Mouse (Mus musculus) ES-Bruce4 (cell line): ENCODE results near the gene Tmem72. TPM values are rescaled to one million over a fixed set of nuclear protein-coding genes. Genes with fewer than 3 reads are reported as not detected.
A peak's percentile ranks its signal among the peaks of the same experiment; 100 is the strongest.

Experiments used
- H3K27ac ChIP-seq: 2 replicates; pipeline ENCODE4 v1.5.1; 2012; ENCODE audit warnings: low read length, inconsistent platforms; ENCODE audit not compliant: insufficient read depth
- H3K27me3 ChIP-seq: 2 replicates; pipeline ENCODE4 v1.6.1; 2012; ENCODE audit warnings: mild to moderate bottlenecking, low read length, inconsistent platforms; ENCODE audit not compliant: control insufficient read depth, poor library complexity, insufficient read depth, severe bottlenecking
- H3K36me3 ChIP-seq: 2 replicates; pipeline ENCODE4 v1.6.1; 2012; ENCODE audit warnings: inconsistent platforms, mild to moderate bottlenecking, low read length, moderate library complexity; ENCODE audit not compliant: control insufficient read depth, poor library complexity, insufficient read depth, severe bottlenecking
- H3K4me1 ChIP-seq: one replicate; pipeline ENCODE4 v1.8.1; 2011; ENCODE audit warnings: low read length; ENCODE audit not compliant: control insufficient read depth, insufficient read depth
- H3K4me3 ChIP-seq: 2 replicates; pipeline ENCODE4 v1.5.1; 2011; ENCODE audit warnings: low read depth, mild to moderate bottlenecking, low read length
- H3K9ac ChIP-seq: 2 replicates; pipeline ENCODE4 v1.6.1; 2012; ENCODE audit warnings: low read depth, mild to moderate bottlenecking, inconsistent platforms; ENCODE audit not compliant: poor library complexity, severe bottlenecking
- H3K9me3 ChIP-seq: replicated peaks from 2 replicates; pipeline ENCODE4 v1.6.1; 2012; ENCODE audit warnings: mild to moderate bottlenecking, low read length, inconsistent platforms; ENCODE audit not compliant: control insufficient read depth, poor library complexity, insufficient read depth, severe bottlenecking
- CTCF ChIP-seq: IDR thresholded peaks from one replicate; pipeline ENCODE4 v1.8.1; 2011; ENCODE audit warnings: low read depth, low read length
- EP300 ChIP-seq: IDR thresholded peaks from 2 replicates; pipeline ENCODE4 v1.6.1; 2011; ENCODE audit warnings: low read depth, low read length; ENCODE audit not compliant: insufficient read depth
- POLR2A ChIP-seq: IDR thresholded peaks from one replicate; pipeline ENCODE4 v1.8.1; 2011; ENCODE audit warnings: low read length; ENCODE audit not compliant: insufficient read depth
- polyA plus RNA-seq: library from polyadenylated mRNA; stranded (reverse); fragments of >200 nt; gene quantifications from 2 replicates; pipeline ENCODE4 v1.2.4, GENCODE M21; 2011; ENCODE audit warnings: low read depth; ENCODE audit not compliant: missing spikeins, insufficient read depth, insufficient read length

The Tmem72 gene
- polyA plus RNA-seq, 1 experiment: 0.07 TPM

DNA sequence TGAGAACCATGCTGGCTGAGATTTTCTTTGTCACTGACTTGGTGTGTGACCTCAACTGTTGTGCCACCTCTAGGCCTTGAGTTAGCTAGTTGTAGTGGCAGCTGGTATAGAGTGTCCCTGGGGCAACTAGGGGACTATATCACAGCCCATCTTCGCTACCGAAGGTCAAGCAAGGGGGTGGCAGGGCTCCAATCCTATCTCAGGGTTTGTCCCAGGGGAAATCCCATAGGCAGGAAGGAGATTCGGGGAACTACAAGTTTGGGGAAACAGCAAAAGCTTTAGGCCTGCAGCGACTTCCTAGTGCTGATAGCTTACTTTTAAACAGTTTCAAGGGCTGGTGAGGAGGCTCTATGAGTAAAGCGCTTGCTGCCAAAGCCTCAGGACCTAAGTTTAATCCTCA is 44.4 kb downstream of the Tmem72 start:
- Histone ChIP-seq H3K27ac (no peak overlapping the region), H3K36me3 (no peaks in the 10 kb centered on the region), H3K9ac (no peak overlapping the region), H3K4me1 (peaks cover 1% of the 10 kb centered on the region), H3K4me3 (no peak overlapping the region), H3K27me3 (no peaks in the 10 kb centered on the region), H3K9me3 (no peaks in the 10 kb centered on the region)
- TF ChIP-seq POLR2A (no peak), CTCF (no peak), EP300 (no peak)

GRCm38 (mm10) chr6:116671768-116672167 is 44.9 kb downstream of the Tmem72 start:
- Histone ChIP-seq H3K9me3 (no peaks in the 10 kb centered on the region), H3K36me3 (no peaks in the 10 kb centered on the region), H3K9ac (no peak overlapping the region), H3K27ac (no peak overlapping the region), H3K4me1 (peaks cover 1% of the 10 kb centered on the region), H3K4me3 (no peak overlapping the region), H3K27me3 (no peaks in the 10 kb centered on the region)
- TF ChIP-seq CTCF: no peak
- no peak for TF ChIP-seq EP300
- TF ChIP-seq POLR2A: no peak

DNA sequence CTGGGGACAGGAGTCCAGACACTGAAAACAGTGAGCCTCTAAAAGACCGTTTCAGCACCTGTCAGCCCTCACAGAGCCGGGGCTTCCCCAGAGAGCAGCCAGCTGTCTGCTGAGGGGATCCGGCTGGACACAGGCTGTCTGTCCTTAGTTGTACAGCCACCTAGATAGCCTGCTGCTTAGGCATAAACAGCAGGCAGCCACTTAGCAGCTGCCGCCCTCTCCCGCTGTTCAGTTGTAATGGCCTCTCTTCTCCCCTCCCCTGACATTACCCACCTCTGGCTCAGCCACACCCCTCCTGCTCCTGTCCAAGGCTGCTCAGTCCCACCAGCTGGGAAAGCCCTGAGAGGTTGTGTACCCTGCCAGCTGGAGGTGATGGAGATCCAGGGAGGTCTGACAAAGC is 45.7 kb downstream of the Tmem72 start:
- H3K27me3 ChIP-seq: no peaks in the 10 kb centered on the region
- no peaks in the 10 kb centered on the region for H3K36me3 ChIP-seq
- H3K4me1 ChIP-seq: peaks cover 1% of the 10 kb centered on the region
- no peaks in the 10 kb centered on the region for H3K9me3 ChIP-seq
- no peak overlapping the region for H3K4me3 ChIP-seq
- no peak overlapping the region for H3K9ac ChIP-seq
- H3K27ac ChIP-seq: no peak overlapping the region
- TF ChIP-seq CTCF: no peak
- peak; percentile 57; the same call in 1 of the 2 replicates for TF ChIP-seq EP300

- Histone ChIP-seq H3K9me3 (no peaks in the 10 kb centered on the region), H3K36me3 (no peaks in the 10 kb centered on the region), H3K4me1 (peaks cover 1% of the 10 kb centered on the region), H3K9ac (no peak overlapping the region), H3K4me3 (no peak overlapping the region), H3K27me3 (no peaks in the 10 kb centered on the region), H3K27ac (no peak overlapping the region)
- TF ChIP-seq POLR2A: no peak
- TF ChIP-seq CTCF: no peak
- no peak for TF ChIP-seq EP300
These were observed 46.6 kb downstream of the Tmem72 start for GRCm38 (mm10) chr6:116670144-116670543.

DNA sequence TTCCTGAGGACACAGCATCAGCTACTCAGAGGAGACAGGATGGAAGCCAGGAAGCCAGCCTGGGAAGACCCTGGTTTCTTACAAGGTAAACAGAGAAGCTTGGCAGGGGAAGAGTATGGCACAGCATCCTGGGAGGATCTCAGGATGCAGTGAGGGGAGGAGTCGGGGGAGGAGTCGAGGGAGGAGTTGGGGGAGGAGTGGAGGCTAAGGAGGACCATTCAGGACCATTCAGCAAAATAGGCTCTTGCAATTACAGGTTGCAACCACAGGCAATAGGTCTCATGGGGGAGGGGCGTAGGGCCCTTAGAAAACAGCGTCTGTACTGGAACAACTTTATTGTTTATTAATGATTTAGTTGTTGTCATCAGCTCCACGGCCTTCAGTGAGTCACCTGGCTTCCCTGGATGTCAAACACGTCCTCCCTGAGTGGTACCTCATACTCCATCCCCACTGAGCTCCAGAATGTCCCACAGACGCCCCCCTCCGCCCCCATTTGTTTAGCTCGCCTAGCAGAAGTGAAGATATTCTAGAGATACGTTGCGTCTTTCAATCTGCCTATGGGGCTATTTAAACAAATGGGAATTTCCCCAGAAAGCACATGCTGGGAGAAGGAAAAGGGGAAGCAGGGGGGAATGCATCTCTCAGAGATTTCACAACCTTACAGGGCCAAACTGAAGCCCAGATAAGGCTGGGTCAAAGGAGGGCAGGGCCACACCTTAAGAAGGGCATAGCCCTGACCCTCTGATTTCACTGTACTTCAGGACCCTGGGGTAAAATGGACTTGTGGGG is 47.8 kb downstream of the Tmem72 start:
- Histone ChIP-seq H3K4me1 (peaks cover 1% of the 10 kb centered on the region), H3K9me3 (no peaks in the 10 kb centered on the region), H3K9ac (no peak overlapping the region)

DNA sequence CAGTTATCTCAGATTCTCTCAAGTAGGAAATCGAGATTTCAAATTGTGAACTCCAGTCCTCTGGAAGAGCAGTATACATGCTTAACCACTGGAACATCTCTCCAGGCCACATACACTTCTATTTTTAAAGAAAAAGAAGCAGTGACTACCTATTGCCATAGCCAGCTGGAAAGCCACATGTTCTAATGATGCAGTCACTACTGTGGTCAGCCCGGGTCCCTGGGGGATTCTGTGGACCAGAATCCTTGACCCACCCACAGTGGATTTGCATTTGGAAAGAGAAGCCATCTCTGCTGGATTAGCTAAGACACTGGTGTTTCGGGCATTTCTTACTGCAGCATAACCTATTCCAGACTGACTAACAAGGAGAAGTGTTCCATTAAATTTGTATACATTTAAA is 49.3 kb downstream of the Tmem72 start:
- Histone ChIP-seq H3K27me3 (no peaks in the 10 kb centered on the region), H3K27ac (no peak overlapping the region), H3K9me3 (no peaks in the 10 kb centered on the region), H3K36me3 (no peaks in the 10 kb centered on the region), H3K4me3 (no peak overlapping the region), H3K4me1 (peaks cover 1% of the 10 kb centered on the region), H3K9ac (no peak overlapping the region)
- TF ChIP-seq EP300 (no peak), POLR2A (no peak), CTCF (no peak)

More for the DNA sequence above, 47.8 kb downstream of the Tmem72 start:
- TF ChIP-seq POLR2A (no peak), EP300 (no peak), CTCF (no peak)
- H3K27me3 ChIP-seq: no peaks in the 10 kb centered on the region
- H3K36me3 ChIP-seq: no peaks in the 10 kb centered on the region
- H3K27ac ChIP-seq: no peak overlapping the region
- no peak overlapping the region for H3K4me3 ChIP-seq
